Mouse (Mus musculus) lung, embryonic 16.5 days (tissue): Measurements from ENCODE around the gene 2010300C02Rik. TPM values are rescaled to one million over a fixed set of nuclear protein-coding genes. Genes with fewer than 3 reads are reported as not detected.
A peak's percentile ranks its signal among the peaks of the same experiment; 100 is the strongest.

Experiments
- ATAC-seq: fragments of 200-750 bp; cut with Nextera tagmentation; 2 replicates; pipeline ENCODE4 v1.8.0; 2017; ENCODE audit warnings: low read depth, mild to moderate bottlenecking, moderate library complexity
- H3K27ac ChIP-seq: fragments of 300-500 bp; sonication (generic); 2 replicates; pipeline ENCODE4 v1.5.1; 2014; ENCODE audit warnings: mild to moderate bottlenecking, control low read depth, low read length
- H3K27me3 ChIP-seq: fragments of 300-500 bp; sonication (generic); 2 replicates; pipeline ENCODE4 v1.6.1; 2014; ENCODE audit warnings: low read depth, low read length, mixed read lengths; ENCODE audit not compliant: control insufficient read depth, insufficient read depth
- H3K36me3 ChIP-seq: fragments of 300-500 bp; sonication (generic); 2 replicates; pipeline ENCODE4 v1.6.1; 2014; ENCODE audit warnings: low read length; ENCODE audit not compliant: control insufficient read depth, insufficient read depth
- H3K4me1 ChIP-seq: fragments of 300-500 bp; sonication (generic); replicated peaks from 2 replicates; pipeline ENCODE4 v1.6.1; 2014; ENCODE audit warnings: low read length, mixed read lengths; ENCODE audit not compliant: control insufficient read depth, insufficient read depth
- H3K4me2 ChIP-seq: fragments of 300-500 bp; sonication (generic); 2 replicates; pipeline ENCODE4 v1.6.1; 2014; ENCODE audit warnings: low read depth, low read length, control low read depth
- H3K4me3 ChIP-seq: fragments of 300-500 bp; sonication (generic); 2 replicates; pipeline ENCODE4 v1.5.1; 2014; ENCODE audit warnings: mild to moderate bottlenecking, low read length, control low read depth
- H3K9ac ChIP-seq: fragments of 300-500 bp; sonication (generic); 2 replicates; pipeline ENCODE4 v1.6.1; 2014; ENCODE audit warnings: low read length, control low read depth
- H3K9me3 ChIP-seq: fragments of 300-500 bp; sonication (generic); 2 replicates; pipeline ENCODE4 v1.6.1; 2016; ENCODE audit warnings: low read length; ENCODE audit not compliant: control insufficient read depth
- WGBS: fragments of 180-500 bp; shearing (Covaris S2); extraction: QIAGEN DNeasy Blood & Tissue Kit; methylation state at CpG from one replicate; pipeline ENCODE4 v1.1.7; 2014; 5-methylcytosine and 5-hydroxymethylcytosine counted together
- polyA plus RNA-seq: library from polyadenylated mRNA; unstranded; fragments of >200 nt; fragmentation: Nextera tagmentation; extraction: Ambion mirVana; gene quantifications from 2 replicates; pipeline ENCODE4 v1.2.1, GENCODE M21; 2015

The 2010300C02Rik gene
- polyA plus RNA-seq, 1 experiment from 2014 or later = 13.0 TPM

DNA sequence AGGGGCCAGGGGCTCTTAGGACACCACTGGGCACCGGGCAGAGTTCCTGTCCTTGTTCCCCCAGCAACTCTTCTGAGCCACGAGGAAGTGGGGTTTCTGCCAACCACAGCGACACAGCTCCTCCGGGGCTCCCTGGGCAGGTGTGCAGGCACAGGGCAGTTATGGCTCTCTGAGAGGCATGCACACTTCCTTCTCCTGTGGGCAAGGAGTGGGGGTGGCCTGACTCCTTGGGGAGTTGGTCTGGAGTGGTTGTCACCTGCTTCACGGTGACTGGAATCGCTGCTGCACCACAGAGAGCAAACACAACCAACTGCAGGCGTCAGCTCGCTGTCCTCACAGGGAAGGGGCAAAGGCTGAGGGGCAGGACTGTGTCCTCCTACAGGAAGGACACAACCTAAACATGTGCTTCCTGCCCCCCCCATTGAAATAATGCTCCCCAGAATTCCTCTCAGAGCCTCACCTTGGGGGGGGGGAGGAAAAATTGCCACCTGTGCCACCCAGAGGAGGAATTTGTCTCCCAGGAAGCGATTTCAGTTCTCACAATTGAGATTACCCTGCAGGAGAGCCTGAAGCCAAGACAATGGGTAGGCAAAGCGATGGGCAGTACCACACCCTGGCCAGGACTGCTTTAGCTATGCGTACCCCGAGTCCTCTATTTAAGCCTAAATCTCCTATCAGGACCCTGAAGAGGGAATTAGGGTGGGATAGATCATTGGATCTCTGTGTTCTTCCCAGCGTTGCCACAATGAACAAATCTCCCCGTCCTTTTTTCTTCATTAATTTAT lies 54.2 kb downstream of the 2010300C02Rik start:
- Histone ChIP-seq H3K4me2 (peak overlapping the region; percentile 57), H3K27me3 (no peaks in the 10 kb centered on the region), H3K4me1 (peaks cover 22% of the 10 kb centered on the region), H3K9me3 (no peaks in the 10 kb centered on the region), H3K9ac (peak overlapping the region; percentile 16), H3K27ac (peak overlapping the region; percentile 78), H3K4me3 (peak overlapping the region; percentile 39), H3K36me3 (no peaks in the 10 kb centered on the region)
- 30% methylated on average over 14 of the region's 14 CpGs for WGBS
- peak; percentile 72 for ATAC-seq

GRCm38 (mm10) chr1:37664496-37664895 lies 55.4 kb downstream of the 2010300C02Rik start:
- H3K36me3 ChIP-seq = no peaks in the 10 kb centered on the region
- no peaks in the 10 kb centered on the region for H3K27me3 ChIP-seq
- no peak for ATAC-seq
- H3K9me3 ChIP-seq = no peaks in the 10 kb centered on the region
- peak overlapping the region; percentile 57 for H3K4me2 ChIP-seq
- peaks cover 22% of the 10 kb centered on the region for H3K4me1 ChIP-seq
- H3K27ac ChIP-seq = no peak overlapping the region
- no peak overlapping the region for H3K9ac ChIP-seq
- 56% methylated on average over 2 of the region's 2 CpGs for WGBS
- peak overlapping the region; percentile 39 for H3K4me3 ChIP-seq

DNA sequence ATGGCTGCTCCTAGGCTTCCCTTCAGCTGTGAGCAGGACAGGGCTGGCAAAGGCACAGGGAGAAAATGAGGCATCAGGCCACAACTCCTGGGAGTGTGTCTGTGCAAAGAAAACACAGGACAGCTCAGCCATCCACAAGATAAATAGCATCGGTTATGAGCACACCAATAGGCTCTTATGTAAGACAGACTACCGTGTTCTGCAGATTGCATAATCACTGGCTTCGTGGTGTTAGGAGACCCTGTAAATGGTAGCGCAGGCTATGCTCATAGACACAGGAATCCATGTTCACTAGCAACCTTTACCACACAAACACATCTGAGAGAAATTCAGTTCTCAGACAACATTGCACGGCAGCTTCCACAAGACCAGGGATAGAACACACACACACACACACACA lies 56.3 kb downstream of the 2010300C02Rik start:
- Histone ChIP-seq H3K4me1 (peaks cover 22% of the 10 kb centered on the region), H3K4me2 (no peak overlapping the region), H3K36me3 (no peaks in the 10 kb centered on the region), H3K27ac (no peak overlapping the region), H3K27me3 (no peaks in the 10 kb centered on the region), H3K4me3 (no peak overlapping the region), H3K9ac (no peak overlapping the region), H3K9me3 (no peaks in the 10 kb centered on the region)
- 62% methylated on average over 5 of the region's 5 CpGs for WGBS
- no peak for ATAC-seq

DNA sequence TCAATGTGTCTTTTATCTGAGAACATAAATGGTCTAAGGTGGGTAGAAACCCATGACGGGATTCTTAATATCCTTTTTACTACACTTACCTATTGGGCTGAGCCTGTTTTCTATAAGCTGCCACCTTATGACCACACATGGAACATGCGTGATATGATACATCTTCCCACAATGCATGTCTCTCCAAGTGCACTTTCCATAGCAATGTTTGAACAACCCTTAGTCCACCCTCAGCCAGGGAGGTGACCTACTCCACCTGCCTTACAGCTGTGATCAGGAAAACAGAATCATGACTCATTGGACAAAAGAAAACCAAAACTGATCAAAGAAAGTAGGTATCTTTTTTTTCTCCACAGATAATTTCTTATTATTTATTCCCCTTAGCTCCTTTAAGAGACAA lies 63.9 kb downstream of the 2010300C02Rik start:
- no peaks in the 10 kb centered on the region for H3K27me3 ChIP-seq
- no peak overlapping the region for H3K27ac ChIP-seq
- no peak overlapping the region for H3K4me2 ChIP-seq
- no peak for ATAC-seq
- no peak overlapping the region for H3K9ac ChIP-seq
- H3K36me3 ChIP-seq = no peaks in the 10 kb centered on the region
- H3K4me3 ChIP-seq = no peak overlapping the region
- peaks cover 5% of the 10 kb centered on the region; the same call in 1 of the 2 replicates for H3K9me3 ChIP-seq
- H3K4me1 ChIP-seq = no peaks in the 10 kb centered on the region
- 90% methylated on average over 2 of the region's 2 CpGs for WGBS

DNA sequence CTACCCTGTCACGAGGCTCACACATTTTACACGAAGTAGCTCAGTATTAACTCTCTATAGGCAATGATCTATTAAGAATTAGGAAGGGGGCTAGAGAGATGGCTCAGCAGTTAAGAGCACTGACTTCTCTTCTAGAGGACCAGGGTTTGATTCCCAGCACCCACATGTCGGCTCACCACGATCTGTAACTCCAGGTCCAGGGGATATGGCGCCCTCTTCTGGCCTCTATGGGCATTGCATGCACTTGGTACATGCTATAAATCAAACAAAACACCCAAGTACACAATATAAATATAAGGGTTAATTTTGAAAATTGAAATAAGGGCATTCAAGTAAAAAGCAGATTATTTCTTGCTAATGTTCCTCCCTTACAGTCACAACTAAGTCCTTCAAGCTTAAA lies 65.9 kb downstream of the 2010300C02Rik start:
- H3K4me1 ChIP-seq = no peaks in the 10 kb centered on the region
- no peaks in the 10 kb centered on the region for H3K36me3 ChIP-seq
- WGBS = 55% methylated on average over 5 of the region's 5 CpGs
- no peak overlapping the region for H3K27ac ChIP-seq
- H3K4me2 ChIP-seq = no peak overlapping the region
- H3K9me3 ChIP-seq = peaks cover 5% of the 10 kb centered on the region; the same call in 1 of the 2 replicates
- ATAC-seq = no peak
- H3K9ac ChIP-seq = no peak overlapping the region
- H3K4me3 ChIP-seq = no peak overlapping the region
- H3K27me3 ChIP-seq = no peaks in the 10 kb centered on the region

GRCm38 (mm10) chr1:37647066-37647465 lies 72.8 kb downstream of the 2010300C02Rik start:
- 81% methylated on average over 10 of the region's 10 CpGs for WGBS
- Histone ChIP-seq H3K27me3 (no peaks in the 10 kb centered on the region), H3K36me3 (no peaks in the 10 kb centered on the region), H3K4me2 (no peak overlapping the region), H3K9ac (no peak overlapping the region), H3K4me3 (no peak overlapping the region), H3K9me3 (no peaks in the 10 kb centered on the region), H3K27ac (no peak overlapping the region), H3K4me1 (no peaks in the 10 kb centered on the region)
- no peak for ATAC-seq

DNA sequence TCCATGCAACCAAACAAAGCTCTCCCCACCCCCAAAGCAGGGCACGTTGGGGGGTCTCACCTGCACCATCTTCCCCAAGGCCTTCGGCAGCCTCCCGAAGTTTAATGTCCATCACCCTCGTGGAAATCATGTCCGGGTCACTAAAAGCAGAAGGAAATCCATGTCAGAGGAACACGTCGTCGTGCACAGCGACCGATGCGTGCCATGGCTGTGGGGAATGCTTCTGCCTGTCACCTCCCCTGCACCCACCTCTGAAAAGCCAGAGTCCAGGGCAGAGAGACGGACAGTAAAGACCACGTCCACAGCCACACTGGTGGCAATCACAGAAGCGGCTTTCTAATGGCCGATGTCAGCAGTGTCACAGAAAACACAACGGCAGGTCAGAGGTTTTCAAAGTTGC lies 75.4 kb downstream of the 2010300C02Rik start:
- H3K4me2 ChIP-seq = no peak overlapping the region
- H3K27ac ChIP-seq = no peak overlapping the region
- no peaks in the 10 kb centered on the region for H3K27me3 ChIP-seq
- WGBS = 91% methylated on average over 16 of the region's 16 CpGs
- H3K9me3 ChIP-seq = no peaks in the 10 kb centered on the region
- H3K9ac ChIP-seq = no peak overlapping the region
- no peaks in the 10 kb centered on the region for H3K4me1 ChIP-seq
- no peak for ATAC-seq
- no peak overlapping the region for H3K4me3 ChIP-seq
- H3K36me3 ChIP-seq = no peaks in the 10 kb centered on the region

- WGBS = 74% methylated on average over 5 of the region's 5 CpGs
- H3K27ac ChIP-seq = no peak overlapping the region
These were observed 76.0 kb downstream of the 2010300C02Rik start for GRCm38 (mm10) chr1:37643794-37644365.

GRCm38 (mm10) chr1:37641361-37641760 lies 78.5 kb downstream of the 2010300C02Rik start:
- no peak overlapping the region for H3K4me2 ChIP-seq
- no peaks in the 10 kb centered on the region for H3K36me3 ChIP-seq
- no peak overlapping the region for H3K4me3 ChIP-seq
- no peaks in the 10 kb centered on the region for H3K9me3 ChIP-seq
- H3K27me3 ChIP-seq = no peaks in the 10 kb centered on the region
- WGBS = 85% methylated on average over 11 of the region's 11 CpGs
- ATAC-seq = no peak
- no peak overlapping the region for H3K9ac ChIP-seq
- no peaks in the 10 kb centered on the region for H3K4me1 ChIP-seq
- no peak overlapping the region for H3K27ac ChIP-seq

More at GRCm38 (mm10) chr1:37643794-37644365, 76.0 kb downstream of the 2010300C02Rik start:
- no peaks in the 10 kb centered on the region for H3K4me1 ChIP-seq
- no peaks in the 10 kb centered on the region for H3K36me3 ChIP-seq
- no peaks in the 10 kb centered on the region for H3K27me3 ChIP-seq
- H3K4me3 ChIP-seq = no peak overlapping the region
- no peak for ATAC-seq
- no peak overlapping the region for H3K4me2 ChIP-seq
- H3K9ac ChIP-seq = no peak overlapping the region
- no peaks in the 10 kb centered on the region for H3K9me3 ChIP-seq
